Mouse (Mus musculus) spleen, adult 2 months (tissue): Measurements from ENCODE around the gene Gli2. TPM values are rescaled to one million over a fixed set of nuclear protein-coding genes. Genes with fewer than 3 reads are reported as not detected.

Source experiments
- DNase-seq, 2 experiments: peaks; one replicate each; pipeline versions ENCODE4 v3.0.0 to v3.0.0-alpha.2; 2012 to 2021; ENCODE audit warnings: low spot score in 2 of 2, low read depth in 1 of 2
- H3K27ac ChIP-seq: fragments of 200-500 bp; 2 replicates; pipeline ENCODE4 v1.5.1; 2012; ENCODE audit warnings: low read length, inconsistent platforms; ENCODE audit not compliant: insufficient read depth
- H3K27me3 ChIP-seq: fragments of 200-500 bp; 2 replicates; pipeline ENCODE4 v1.6.1; 2012; ENCODE audit warnings: mild to moderate bottlenecking, moderate library complexity, low read length, inconsistent platforms; ENCODE audit not compliant: control insufficient read depth, insufficient read depth
- H3K36me3 ChIP-seq: fragments of 200-500 bp; 2 replicates; pipeline ENCODE4 v1.6.1; 2012; ENCODE audit warnings: mild to moderate bottlenecking, low read length, inconsistent platforms; ENCODE audit not compliant: control insufficient read depth, insufficient read depth
- H3K4me1 ChIP-seq: fragments of 200-500 bp; 2 replicates; pipeline ENCODE4 v1.6.1; 2011; ENCODE audit warnings: inconsistent platforms; ENCODE audit not compliant: control insufficient read depth, insufficient read depth, insufficient read length
- H3K4me3 ChIP-seq: fragments of 200-500 bp; 2 replicates; pipeline ENCODE4 v1.5.1; 2011; ENCODE audit warnings: mild to moderate bottlenecking, inconsistent platforms; ENCODE audit not compliant: insufficient read depth, insufficient read length; ENCODE audit errors: extremely low read depth
- CTCF ChIP-seq: fragments of 200-500 bp; IDR thresholded peaks from 2 replicates; pipeline ENCODE4 v1.5.1; 2011; ENCODE audit warnings: mild to moderate bottlenecking, inconsistent platforms; ENCODE audit not compliant: insufficient read depth, insufficient read length, insufficient replicate concordance; ENCODE audit errors: extremely low read depth
- POLR2A ChIP-seq: fragments of 200-500 bp; IDR thresholded peaks from 2 replicates; pipeline ENCODE4 v1.6.1; 2011; ENCODE audit warnings: low read depth, low read length, inconsistent platforms
- WGBS: fragments of 180-500 bp; shearing (Covaris S2); methylation state at CpG from one replicate; pipeline ENCODE4 v1.1.7; 2018; 5-methylcytosine and 5-hydroxymethylcytosine counted together
- polyA plus RNA-seq: library from polyadenylated mRNA; depleted of rRNA; stranded (reverse); fragments of >200 nt; gene quantifications from 2 replicates; pipeline ENCODE4 v1.2.3, GENCODE M21; 2012

Gene Gli2
- polyA plus RNA-seq, 1 experiment = 1.2 TPM

DNA sequence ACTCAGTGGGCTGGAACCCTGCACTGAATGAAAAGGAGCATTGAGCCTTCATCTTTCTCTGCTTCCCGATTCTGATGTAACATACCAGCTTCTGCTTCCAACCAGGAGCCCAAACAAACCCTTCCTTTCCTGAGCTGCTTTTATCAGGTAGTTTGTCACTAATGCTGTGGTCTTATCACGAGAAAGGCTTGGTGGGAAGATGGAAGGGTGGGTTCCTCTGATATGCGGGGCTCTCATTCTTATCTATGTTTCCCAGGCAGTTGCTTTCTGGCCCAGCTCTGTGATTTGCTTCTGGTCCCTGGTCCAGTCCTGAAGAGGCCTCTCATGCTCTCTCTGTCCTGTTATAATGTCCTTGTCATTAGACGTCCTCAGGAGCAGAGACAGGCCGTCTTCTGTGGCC, 222.8 kb downstream of the Gli2 start:
- Histone ChIP-seq H3K4me3 (no peak overlapping the region), H3K4me1 (no peaks in the 10 kb centered on the region), H3K27ac (no peak overlapping the region), H3K27me3 (no peaks in the 10 kb centered on the region), H3K36me3 (no peaks in the 10 kb centered on the region)
- whole genome bisulfite sequencing = 62% methylated on average over 5 of the region's 5 CpGs
- no peak for DNase-seq
- no peak for TF ChIP-seq POLR2A

- H3K36me3 ChIP-seq = no peaks in the 10 kb centered on the region
- no peak overlapping the region for H3K4me3 ChIP-seq
- H3K4me1 ChIP-seq = no peaks in the 10 kb centered on the region
- no peaks in the 10 kb centered on the region for H3K27me3 ChIP-seq
- TF ChIP-seq POLR2A = no peak
- no peak for TF ChIP-seq CTCF
- 89% methylated on average over 11 of the region's 11 CpGs for WGBS
- no peak for DNase-seq
- no peak overlapping the region for H3K27ac ChIP-seq
These were observed 226.8 kb downstream of the Gli2 start for GRCm38 (mm10) chr1:118826614-118827013.

DNA sequence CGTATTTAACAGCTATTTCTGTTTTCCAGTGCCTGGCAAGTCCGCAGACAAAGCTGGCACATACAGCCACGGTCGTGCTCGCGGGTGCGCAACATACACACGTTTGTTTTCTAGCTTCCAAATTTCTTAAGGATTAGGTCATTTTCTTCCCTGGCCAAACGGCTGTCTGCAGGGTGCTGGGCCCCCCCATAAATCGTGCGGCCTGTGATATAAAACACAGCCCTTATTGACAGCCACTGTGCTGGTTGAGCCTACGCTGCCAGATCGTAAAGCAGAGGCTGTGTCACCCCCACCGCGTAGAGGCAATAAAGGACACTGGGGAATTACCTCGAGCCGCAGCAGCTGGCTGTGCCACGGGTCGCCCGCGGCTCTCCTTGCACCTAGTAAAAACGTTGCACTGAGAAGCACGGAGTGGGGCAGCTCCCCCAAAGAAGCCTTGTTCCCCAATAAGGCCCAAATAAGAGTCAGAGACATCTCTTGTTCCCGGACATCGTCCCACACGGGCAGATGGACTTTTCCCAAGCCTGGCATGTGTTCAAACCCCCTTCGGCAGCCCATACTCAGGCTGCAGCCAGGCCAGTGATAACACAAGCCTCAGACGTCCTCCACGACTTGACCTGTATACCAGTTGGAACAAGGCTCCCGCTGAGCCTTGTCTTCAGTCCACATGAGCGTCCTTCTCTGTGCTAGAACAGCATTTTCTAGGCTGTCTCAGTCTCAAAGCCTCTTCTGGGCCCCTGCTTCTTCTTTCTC, 227.8 kb downstream of the Gli2 start:
- no peak for DNase-seq
- Histone ChIP-seq H3K36me3 (no peaks in the 10 kb centered on the region), H3K4me3 (no peak overlapping the region), H3K4me1 (no peaks in the 10 kb centered on the region), H3K27ac (no peak overlapping the region), H3K27me3 (no peaks in the 10 kb centered on the region)
- no peak for TF ChIP-seq CTCF
- no peak for TF ChIP-seq POLR2A
- WGBS = 59% methylated on average over 31 of the region's 31 CpGs

- Histone ChIP-seq H3K27me3 (no peaks in the 10 kb centered on the region), H3K27ac (no peak overlapping the region), H3K36me3 (no peaks in the 10 kb centered on the region), H3K4me1 (no peaks in the 10 kb centered on the region), H3K4me3 (no peak overlapping the region)
- 65% methylated on average over 3 of the region's 3 CpGs for WGBS
- TF ChIP-seq CTCF (no peak), POLR2A (no peak)
- no peak for DNase-seq
These were observed 228.4 kb downstream of the Gli2 start for GRCm38 (mm10) chr1:118825035-118825434.

GRCm38 (mm10) chr1:118822258-118822657, 231.2 kb downstream of the Gli2 start:
- Histone ChIP-seq H3K4me3 (no peak overlapping the region), H3K4me1 (no peaks in the 10 kb centered on the region), H3K27ac (no peak overlapping the region), H3K36me3 (no peaks in the 10 kb centered on the region), H3K27me3 (no peaks in the 10 kb centered on the region)
- 89% methylated on average over 2 of the region's 2 CpGs for WGBS
- DNase-seq = no peak
- TF ChIP-seq POLR2A = no peak
- TF ChIP-seq CTCF = no peak

- Histone ChIP-seq H3K27ac (no peak overlapping the region), H3K4me3 (no peak overlapping the region), H3K36me3 (no peaks in the 10 kb centered on the region), H3K27me3 (no peaks in the 10 kb centered on the region), H3K4me1 (no peaks in the 10 kb centered on the region)
- WGBS = 53% methylated on average over 2 of the region's 2 CpGs
- no peak for DNase-seq
- TF ChIP-seq POLR2A (no peak), CTCF (no peak)
These were observed 238.4 kb downstream of the Gli2 start for GRCm38 (mm10) chr1:118815015-118815414.

- Histone ChIP-seq H3K4me1 (no peaks in the 10 kb centered on the region), H3K27ac (no peak overlapping the region), H3K27me3 (no peaks in the 10 kb centered on the region), H3K36me3 (no peaks in the 10 kb centered on the region), H3K4me3 (no peak overlapping the region)
- 68% methylated on average over 4 of the region's 4 CpGs for WGBS
- TF ChIP-seq POLR2A (no peak), CTCF (no peak)
- no peak for DNase-seq
These were observed 243.1 kb downstream of the Gli2 start for GRCm38 (mm10) chr1:118810336-118810735.
